Mouse (Mus musculus) liver, adult 2 months (tissue): ENCODE data around the gene Ifitm1. TPM values are rescaled to one million over a fixed set of nuclear protein-coding genes. Genes with fewer than 3 reads are reported as not detected.
"Not testable (repeated sequence)": the region's sequence is repeated elsewhere in the genome, so short reads cannot be mapped to it uniquely, and the experiment has no call there.

Source experiments
- DNase-seq: peaks from one replicate; pipeline ENCODE4 v3.0.0-alpha.2; 2011; ENCODE audit warnings: low read depth, low spot score; ENCODE audit errors: extremely low read depth
- H3K27ac ChIP-seq: fragments of 200-500 bp; replicated peaks from 2 replicates; pipeline ENCODE4 v1.5.1; 2012; ENCODE audit warnings: low read depth, mild to moderate bottlenecking, control low read depth, inconsistent platforms, low read length; ENCODE audit not compliant: insufficient read depth
- H3K27me3 ChIP-seq: fragments of 200-500 bp; 2 replicates; pipeline ENCODE4 v1.6.1; 2012; ENCODE audit warnings: mild to moderate bottlenecking, moderate library complexity, low read length, inconsistent platforms; ENCODE audit not compliant: control insufficient read depth, insufficient read depth
- H3K36me3 ChIP-seq: fragments of 200-500 bp; 2 replicates; pipeline ENCODE4 v1.6.1; 2012; ENCODE audit warnings: low read length, inconsistent platforms; ENCODE audit not compliant: control insufficient read depth, insufficient read depth
- H3K4me1 ChIP-seq: fragments of 200-500 bp; 2 replicates; pipeline ENCODE4 v1.6.1; 2011; ENCODE audit warnings: low read length; ENCODE audit not compliant: control insufficient read depth, insufficient read depth
- H3K4me3 ChIP-seq: fragments of 200-500 bp; 2 replicates; pipeline ENCODE4 v1.5.1; 2011; ENCODE audit warnings: low read depth, mild to moderate bottlenecking, control low read depth, low read length, moderate library complexity; ENCODE audit not compliant: insufficient read depth
- H3K79me2 ChIP-seq: fragments of 200-500 bp; 2 replicates; pipeline ENCODE4 v1.6.1; 2012; ENCODE audit warnings: inconsistent platforms, mild to moderate bottlenecking, low read length, moderate library complexity; ENCODE audit not compliant: control insufficient read depth, insufficient read depth
- H3K9ac ChIP-seq: fragments of 200-500 bp; 2 replicates; pipeline ENCODE4 v1.6.1; 2012; ENCODE audit warnings: low read depth, mild to moderate bottlenecking, control low read depth, inconsistent platforms, low read length
- CTCF ChIP-seq: fragments of 200-500 bp; IDR thresholded peaks from 2 replicates; pipeline ENCODE4 v1.5.1; 2011; ENCODE audit warnings: low read depth, low read length, control low read depth
- POLR2A ChIP-seq: fragments of 200-500 bp; IDR thresholded peaks from 2 replicates; pipeline ENCODE4 v1.6.1; 2011; ENCODE audit warnings: low read length, control low read depth; ENCODE audit not compliant: insufficient read depth; ENCODE audit errors: extremely low read depth
- WGBS: fragments of 180-500 bp; shearing (Covaris S2); methylation state at CpG from one replicate; pipeline ENCODE4 v1.1.7; 2018; 5-methylcytosine and 5-hydroxymethylcytosine counted together
- polyA plus RNA-seq: library from polyadenylated mRNA; depleted of rRNA; stranded (reverse); fragments of >200 nt; gene quantifications from 2 replicates; pipeline ENCODE4 v1.2.3, GENCODE M21; 2012
- total RNA-seq: library from RNA; depleted of rRNA; stranded (reverse); fragments of >200 nt; gene quantifications from 2 replicates; pipeline ENCODE4 v1.2.3, GENCODE M21; 2014

Gene Ifitm1
- total and polyA plus RNA-seq, 2 experiments: 11.2 to 79.4 TPM

- no peaks in the 10 kb centered on the region for H3K79me2 ChIP-seq
- no peaks in the 10 kb centered on the region for H3K27me3 ChIP-seq
- 68% methylated on average over 14 of the region's 14 CpGs for WGBS
- H3K4me3 ChIP-seq: no peak overlapping the region
- TF ChIP-seq CTCF (no peak), POLR2A (no peak)
- no peaks in the 10 kb centered on the region for H3K4me1 ChIP-seq
- no peak overlapping the region for H3K9ac ChIP-seq
- H3K27ac ChIP-seq: no peak overlapping the region
- no peak for DNase-seq
- no peaks in the 10 kb centered on the region for H3K36me3 ChIP-seq
Measured at GRCm38 (mm10) chr7:140973396-140974165, 6.6 kb downstream of the Ifitm1 start.

GRCm38 (mm10) chr7:140974940-140975339 is 7.9 kb downstream of the Ifitm1 start:
- TF ChIP-seq CTCF (no peak), POLR2A (no peak)
- no peaks in the 10 kb centered on the region for H3K36me3 ChIP-seq
- no peaks in the 10 kb centered on the region for H3K79me2 ChIP-seq
- H3K9ac ChIP-seq: no peak overlapping the region
- no peak overlapping the region for H3K27ac ChIP-seq
- WGBS: 67% methylated on average over 9 of the region's 9 CpGs
- no peaks in the 10 kb centered on the region for H3K4me1 ChIP-seq
- H3K4me3 ChIP-seq: no peak overlapping the region
- no peaks in the 10 kb centered on the region; the same call in 1 of the 2 replicates for H3K27me3 ChIP-seq
- DNase-seq: no peak

- Histone ChIP-seq H3K27me3 (no peaks in the 10 kb centered on the region; the same call in 1 of the 2 replicates), H3K9ac (no peak overlapping the region), H3K79me2 (no peaks in the 10 kb centered on the region), H3K4me3 (no peak overlapping the region), H3K36me3 (no peaks in the 10 kb centered on the region), H3K27ac (no peak overlapping the region), H3K4me1 (no peaks in the 10 kb centered on the region)
- no peak for TF ChIP-seq CTCF
- TF ChIP-seq POLR2A: no peak
- 86% methylated on average over 3 of the region's 3 CpGs for WGBS
- no peak for DNase-seq
Measured at GRCm38 (mm10) chr7:140975465-140975864, 8.4 kb downstream of the Ifitm1 start.

GRCm38 (mm10) chr7:140976720-140977119 is 9.7 kb downstream of the Ifitm1 start:
- H3K27ac ChIP-seq, DNase-seq: not testable (repeated sequence)
- 59% methylated on average over 9 of the region's 9 CpGs for WGBS

DNA sequence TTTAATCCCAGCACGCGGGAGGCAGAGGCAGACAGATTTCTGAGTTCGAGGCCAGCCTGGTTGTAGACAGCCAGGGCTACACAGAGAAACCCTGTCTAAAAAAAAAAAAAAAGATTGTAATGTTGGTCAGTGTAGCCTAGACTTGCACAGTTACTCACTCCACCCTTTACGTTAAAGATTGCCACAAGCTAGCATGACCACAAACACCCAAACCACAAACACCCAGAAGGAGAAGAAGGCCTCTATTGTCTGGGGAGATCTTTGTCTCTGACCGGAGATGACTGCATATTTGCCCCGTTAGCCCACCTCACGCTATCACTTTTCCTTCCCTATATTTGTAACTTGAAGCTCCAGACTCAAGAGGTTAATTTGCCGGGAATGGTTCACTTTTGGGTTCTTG is 14.7 kb downstream of the Ifitm1 start:
- WGBS: 90% methylated on average over 8 of the region's 8 CpGs
- DNase-seq: no peak
- no peak overlapping the region for H3K27ac ChIP-seq

More at GRCm38 (mm10) chr7:140976720-140977119, 9.7 kb downstream of the Ifitm1 start:
- not testable (repeated sequence) for H3K27me3 ChIP-seq, H3K4me1 ChIP-seq, H3K9ac ChIP-seq, H3K4me3 ChIP-seq, H3K36me3 ChIP-seq, H3K79me2 ChIP-seq

GRCm38 (mm10) chr7:140982971-140983370 is 15.9 kb downstream of the Ifitm1 start:
- no peak for TF ChIP-seq CTCF
- TF ChIP-seq POLR2A: no peak
- DNase-seq: no peak
- no peak overlapping the region for H3K4me3 ChIP-seq
- H3K4me1 ChIP-seq: peaks cover 2% of the 10 kb centered on the region; the same call in 1 of the 2 replicates
- 90% methylated on average over 7 of the region's 7 CpGs for WGBS
- no peaks in the 10 kb centered on the region; the same call in 1 of the 2 replicates for H3K27me3 ChIP-seq
- no peaks in the 10 kb centered on the region for H3K79me2 ChIP-seq
- no peak overlapping the region for H3K27ac ChIP-seq
- no peaks in the 10 kb centered on the region for H3K36me3 ChIP-seq
- no peak overlapping the region for H3K9ac ChIP-seq

More for the DNA sequence above, 14.7 kb downstream of the Ifitm1 start:
- no peaks in the 10 kb centered on the region; the same call in 1 of the 2 replicates for H3K27me3 ChIP-seq
- no peaks in the 10 kb centered on the region for H3K79me2 ChIP-seq
- no peak for TF ChIP-seq CTCF
- no peak for TF ChIP-seq POLR2A
- H3K9ac ChIP-seq: no peak overlapping the region
- H3K36me3 ChIP-seq: no peaks in the 10 kb centered on the region
- H3K4me1 ChIP-seq: no peaks in the 10 kb centered on the region
- no peak overlapping the region for H3K4me3 ChIP-seq
